Mouse (Mus musculus) liver, adult 2 months (tissue): ENCODE measurements at regions not wholly inside any gene's neighbourhood (a gene's known extent, or its start where the extent isn't known, plus 50 kb on each side); places are given as distances from the start of the nearest gene placed in this dataset.

ENCODE experiments used
- CTCF ChIP-seq: fragments of 200-500 bp; IDR thresholded peaks from 2 replicates; pipeline ENCODE4 v1.5.1; 2011; ENCODE audit warnings: low read depth, low read length, control low read depth
- POLR2A ChIP-seq: fragments of 200-500 bp; IDR thresholded peaks from 2 replicates; pipeline ENCODE4 v1.6.1; 2011; ENCODE audit warnings: low read length, control low read depth; ENCODE audit not compliant: insufficient read depth; ENCODE audit errors: extremely low read depth

DNA sequence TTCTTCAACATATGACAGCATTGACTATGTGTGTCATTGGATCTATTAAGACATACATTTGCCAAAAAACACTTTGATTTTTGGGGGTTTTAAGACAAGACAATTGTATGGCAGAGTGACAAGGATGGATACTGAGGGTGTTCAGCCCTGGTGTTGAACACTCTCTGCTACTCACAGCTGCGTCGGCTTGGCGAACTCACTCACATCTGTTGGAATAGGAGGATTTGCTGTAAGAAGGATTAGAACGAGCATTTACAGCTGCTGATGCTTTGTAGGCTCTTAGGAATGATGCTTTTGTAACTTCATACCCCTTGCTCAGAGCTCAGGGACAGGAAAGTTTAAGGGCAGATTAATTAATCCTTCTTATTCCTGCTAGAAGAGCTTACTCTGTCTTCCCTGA, 199.2 kb downstream of the Rnd3 start:
- TF ChIP-seq CTCF (no peak), POLR2A (no peak)
